Mouse (Mus musculus) MEL (cell line): ENCODE data around the gene Fam160b1. TPM values are rescaled to one million over a fixed set of nuclear protein-coding genes. Genes with fewer than 3 reads are reported as not detected.

Source experiments
- DNase-seq: peaks from one replicate; pipeline ENCODE4 v3.0.0; 2011; ENCODE audit warnings: low read depth, low spot score
- H3K27ac ChIP-seq: 2 replicates; pipeline ENCODE4 v1.5.1; 2012; ENCODE audit warnings: low read depth, mild to moderate bottlenecking, control low read depth, low read length, moderate library complexity; ENCODE audit not compliant: control insufficient read depth
- H3K27me3 ChIP-seq, 2 experiments: fragments of 150-350 bp in 1 of 2; sonication (generic) in 1 of 2; 2 replicates each; pipeline ENCODE4 v1.6.1; 2012; ENCODE audit warnings: low read length in 2 of 2, mild to moderate bottlenecking in 2 of 2, improper control_type of control experiment in 1 of 2, moderate library complexity in 1 of 2; ENCODE audit not compliant: insufficient read depth in 2 of 2, control insufficient read depth in 1 of 2
- H3K36me3 ChIP-seq, 2 experiments: 2 replicates each; pipeline ENCODE4 v1.6.1; 2012 to 2014; ENCODE audit warnings: low read length in 2 of 2, improper control_type of control experiment in 1 of 2, inconsistent platforms in 1 of 2, mild to moderate bottlenecking in 1 of 2; ENCODE audit not compliant: insufficient read depth in 2 of 2, control insufficient read depth in 1 of 2
- H3K4me1 ChIP-seq, 2 experiments: fragments of 150-350 bp in 1 of 2; sonication (generic) in 1 of 2; 2 replicates each; pipeline ENCODE4 v1.6.1; 2012; ENCODE audit warnings: low read length in 2 of 2, improper control_type of control experiment in 1 of 2, mild to moderate bottlenecking in 1 of 2; ENCODE audit not compliant: insufficient read depth in 2 of 2, control insufficient read depth in 1 of 2
- H3K4me3 ChIP-seq, 2 experiments: fragments of 150-350 bp in 1 of 2; sonication (generic) in 1 of 2; 2 replicates each; pipeline ENCODE4 v1.5.1; 2012; ENCODE audit warnings: low read depth in 2 of 2, low read length in 2 of 2, mild to moderate bottlenecking in 2 of 2, moderate library complexity in 2 of 2, control low read depth in 1 of 2, improper control_type of control experiment in 1 of 2; ENCODE audit not compliant: control insufficient read depth in 1 of 2, insufficient read depth in 1 of 2
- H3K79me2 ChIP-seq: 2 replicates; pipeline ENCODE4 v1.6.1; 2012; ENCODE audit warnings: mild to moderate bottlenecking, low read length, moderate library complexity; ENCODE audit not compliant: control insufficient read depth, poor library complexity, insufficient read depth
- H3K9ac ChIP-seq: 2 replicates; pipeline ENCODE4 v1.6.1; 2012; ENCODE audit warnings: low read depth, mild to moderate bottlenecking, control low read depth, low read length, moderate library complexity; ENCODE audit not compliant: control insufficient read depth, poor library complexity, severe bottlenecking
- H3K9me3 ChIP-seq: fragments of 150-350 bp; sonication (generic); replicated peaks from 2 replicates; pipeline ENCODE4 v1.6.1; 2012; ENCODE audit warnings: mild to moderate bottlenecking, low read length, improper control_type of control experiment, moderate library complexity; ENCODE audit not compliant: insufficient read depth
- CHD2 ChIP-seq: IDR thresholded peaks from 2 replicates; pipeline ENCODE4 v1.6.1; 2011; ENCODE audit warnings: low read length, improper control_type of control experiment
- CTCF ChIP-seq, 3 experiments: IDR thresholded peaks in 2 of 3; conservative IDR thresholded peaks in 1 of 3; 2 replicates each; pipeline ENCODE4 v1.5.1; 2011 to 2012; ENCODE audit warnings: low read length in 3 of 3, low read depth in 2 of 3, mild to moderate bottlenecking in 2 of 3, improper control_type of control experiment in 1 of 3, inconsistent platforms in 1 of 3, mixed read lengths in 1 of 3, moderate library complexity in 1 of 3; ENCODE audit not compliant: control insufficient read depth in 1 of 3, insufficient read depth in 1 of 3, poor library complexity in 1 of 3, severe bottlenecking in 1 of 3
- E2F4 ChIP-seq: IDR thresholded peaks from 2 replicates; pipeline ENCODE4 v1.6.1; 2011; ENCODE audit warnings: low read depth, low read length, improper control_type of control experiment, borderline replicate concordance
- EP300 ChIP-seq, 2 experiments: IDR thresholded peaks; 2 replicates each; pipeline ENCODE4 v1.6.1; 2011; ENCODE audit warnings: improper control_type of control experiment in 2 of 2, low read length in 2 of 2, low read depth in 1 of 2, mild to moderate bottlenecking in 1 of 2
- ETS1 ChIP-seq: IDR thresholded peaks from 2 replicates; pipeline ENCODE4 v1.6.1; 2012; ENCODE audit warnings: low read depth, mild to moderate bottlenecking, inconsistent platforms, low read length, improper control_type of control experiment, moderate library complexity
- GATA1 ChIP-seq: IDR thresholded peaks from 2 replicates; pipeline ENCODE4 v1.6.1; 2011; ENCODE audit warnings: low read depth, low read length, improper control_type of control experiment
- HCFC1 ChIP-seq: IDR thresholded peaks from 2 replicates; pipeline ENCODE4 v1.6.1; 2012; ENCODE audit warnings: low read depth, mild to moderate bottlenecking, inconsistent platforms, low read length, improper control_type of control experiment, moderate library complexity
- JUND ChIP-seq: IDR thresholded peaks from 2 replicates; pipeline ENCODE4 v1.6.1; 2011; ENCODE audit warnings: low read depth, mild to moderate bottlenecking, improper control_type of control experiment, low read length
- KAT2A ChIP-seq: conservative IDR thresholded peaks from 2 replicates; pipeline ENCODE4 v1.6.1; 2012; ENCODE audit warnings: low read depth, low read length, improper control_type of control experiment, inconsistent platforms
- MXI1 ChIP-seq: IDR thresholded peaks from 2 replicates; pipeline ENCODE4 v1.6.1; 2011; ENCODE audit warnings: mild to moderate bottlenecking, low read depth, low read length, improper control_type of control experiment
- RAD21 ChIP-seq: IDR thresholded peaks from 2 replicates; pipeline ENCODE4 v1.6.1; 2011; ENCODE audit warnings: mild to moderate bottlenecking, low read depth, low read length, improper control_type of control experiment
- SMC3 ChIP-seq: IDR thresholded peaks from 2 replicates; pipeline ENCODE4 v1.6.1; 2011; ENCODE audit warnings: low read depth, low read length, improper control_type of control experiment
- USF2 ChIP-seq, 2 experiments: IDR thresholded peaks; 2 replicates each; pipeline ENCODE4 v1.6.1; 2011 to 2012; ENCODE audit warnings: improper control_type of control experiment in 2 of 2, low read length in 2 of 2, borderline replicate concordance in 1 of 2, inconsistent platforms in 1 of 2, low read depth in 1 of 2, mild to moderate bottlenecking in 1 of 2; ENCODE audit not compliant: insufficient read depth in 1 of 2
- ZNF384 ChIP-seq: IDR thresholded peaks from 2 replicates; pipeline ENCODE4 v1.6.1; 2012; ENCODE audit warnings: low read depth, mild to moderate bottlenecking, inconsistent platforms, low read length, improper control_type of control experiment
- polyA plus RNA-seq, 2 experiments: library from polyadenylated mRNA; stranded (reverse) in 1 of 2; unstranded in 1 of 2; fragments of >175 nt in 1 of 2; fragments of >200 nt in 1 of 2; gene quantifications; 2 replicates each; pipeline versions ENCODE4 v1.2.1 to v1.2.4; 2012; ENCODE audit warnings: low replicate concordance in 2 of 2, low read depth in 1 of 2; ENCODE audit not compliant: insufficient read length in 2 of 2, insufficient read depth in 1 of 2, missing spikeins in 1 of 2
- total RNA-seq: library from RNA; depleted of rRNA; stranded (reverse); fragments of 300-350 nt; gene quantifications from 2 replicates; pipeline ENCODE4 v1.2.3, GENCODE M21; 2012

Fam160b1 gene
- total and polyA plus RNA-seq, 3 experiments, result 8.6 to 28.3 (median 19.0) TPM

GRCm38 (mm10) chr19:57325748-57326300, 34.7 kb upstream of the Fam160b1 start:
- peak; percentile 82 for DNase-seq
- no peak overlapping the region for H3K27ac ChIP-seq
- no peaks in the 10 kb centered on the region for H3K9me3 ChIP-seq
- peaks cover 0 to 5% of the 10 kb centered on the region in 2 experiments; a peak in 2 of 4 replicates for H3K36me3 ChIP-seq
- TF ChIP-seq MXI1 (0 out of 2 replicates have a peak, but pooled peaks have one; percentile 26), USF2 (IDR thresholded peaks at IDR 0.05; ENCODE audit: borderline replicate concordance in 1 of 2, insufficient read depth in 1 of 2, low read depth in 1 of 2, low read length in 2 of 2) (no peak), RAD21 (peak; percentile 71), CTCF (IDR thresholded peaks at IDR 0.05 in 2 of 3, conservative IDR thresholded peaks at IDR 0.05 in 1 of 3; ENCODE audit: control insufficient read depth in 1 of 3, insufficient read depth in 1 of 3, low read depth in 2 of 3, low read length in 3 of 3, poor library complexity in 1 of 3, severe bottlenecking in 1 of 3) (peak; percentile 66 to 81 (median 76)), CHD2 (no peak), JUND (peak; percentile 100), SMC3 (peak; percentile 81), ZNF384 (0 out of 2 replicates have a peak, but pooled peaks have one; percentile 22)
- H3K9ac ChIP-seq, result no peak overlapping the region
- H3K4me3 ChIP-seq, result no peak overlapping the region
- peaks cover 1 to 6% of the 10 kb centered on the region in 2 experiments; a peak in 3 of 4 replicates for H3K27me3 ChIP-seq
- no peaks in the 10 kb centered on the region for H3K79me2 ChIP-seq
- H3K4me1 ChIP-seq, result peaks cover 0 to 15% of the 10 kb centered on the region in 2 experiments; a peak in 3 of 4 replicates

- no peak for DNase-seq
- Histone ChIP-seq H3K27ac (no peak overlapping the region), H3K79me2 (no peaks in the 10 kb centered on the region), H3K36me3 (peaks cover 0 to 5% of the 10 kb centered on the region in 2 experiments; a peak in 2 of 4 replicates), H3K4me1 (peaks cover 7 to 15% of the 10 kb centered on the region in 2 experiments), H3K4me3 (no peak overlapping the region), H3K27me3 (no peaks in the 10 kb centered on the region), H3K9ac (no peak overlapping the region), H3K9me3 (no peaks in the 10 kb centered on the region)
- TF ChIP-seq EP300 (IDR thresholded peaks at IDR 0.05; ENCODE audit: low read depth in 1 of 2, low read length in 2 of 2), result no peak
- TF ChIP-seq GATA1, result no peak
- no peak for TF ChIP-seq E2F4
- no peak for TF ChIP-seq KAT2A
- TF ChIP-seq MXI1, result no peak
- TF ChIP-seq HCFC1, result no peak
- TF ChIP-seq ETS1, result no peak
- TF ChIP-seq, all 39 proteins: peak for 0
Observed at GRCm38 (mm10) chr19:57327679-57328078, 32.8 kb upstream of the Fam160b1 start.
